20 mouse cellular contexts compared by ENCODE assay signal in genomic region chr13:74145983-74146622, GRCm38 (mm10). TPM values are rescaled to one million over a fixed set of nuclear protein-coding genes. Genes with fewer than 3 reads are reported as not detected.
A peak's percentile ranks its signal among the peaks of the same experiment; 100 is the strongest.
DNase-seq lines count a peak whose midpoint lies in the region; ATAC-seq and TF ChIP-seq lines count a peak whose summit lies in the region.
"Had no signal": no experiment of that assay in that cellular context is flagged by ENCODE, and none has a peak within 500 bp of the region (broad histone marks: within the 10 kb centered on the region; RNA-seq: fewer than 3 reads in every experiment).

No protein-coding gene starts in this region.

- no peak overlapping the region for H3K4me3 ChIP-seq in intestine, postnatal 0 days (ENCODE audit: low read depth, low read length)
- H3K4me3 ChIP-seq in intestine, embryonic 16.5 days (ENCODE audit: low read length): no peak overlapping the region
- no peak overlapping the region for H3K4me3 ChIP-seq in neural tube, embryonic 14.5 days (ENCODE audit: low read depth, low read length)
- H3K4me3 ChIP-seq: embryonic facial prominence, embryonic 13.5 days; heart, embryonic 10.5 days; layer of hippocampus, adult 2 months; limb, embryonic 12.5 days; liver, embryonic 13.5 days; lung, embryonic 15.5 days; midbrain, embryonic 13.5 days had no signal

- 0 out of 2 replicates have a peak overlapping the region, but pooled peaks have one; percentile 23 for H3K27ac ChIP-seq in intestine, postnatal 0 days (ENCODE audit: low read depth, low read length)
- H3K27ac ChIP-seq in intestine, embryonic 16.5 days (ENCODE audit: low read length): no peak overlapping the region
- no peak overlapping the region for H3K27ac ChIP-seq in neural tube, embryonic 14.5 days (ENCODE audit: low read depth, low read length)
- H3K27ac ChIP-seq: embryonic facial prominence, embryonic 13.5 days; heart, embryonic 10.5 days; layer of hippocampus, adult 2 months; limb, embryonic 12.5 days; liver, embryonic 13.5 days; lung, embryonic 15.5 days; midbrain, embryonic 13.5 days; stomach, postnatal 0 days had no signal

- no peak for TF ChIP-seq CTCF in intestine, postnatal 0 days (IDR thresholded peaks at IDR 0.05; ENCODE audit: low read depth)

- H3K36me3 ChIP-seq in intestine, postnatal 0 days (ENCODE audit: control insufficient read depth, insufficient read depth): no peaks in the 10 kb centered on the region
- H3K36me3 ChIP-seq in intestine, embryonic 16.5 days (ENCODE audit: control insufficient read depth, insufficient read depth, low read length): no peaks in the 10 kb centered on the region
- no peaks in the 10 kb centered on the region for H3K36me3 ChIP-seq in neural tube, embryonic 14.5 days (ENCODE audit: control insufficient read depth, insufficient read depth, low read length)
- H3K36me3 ChIP-seq: embryonic facial prominence, embryonic 13.5 days; heart, embryonic 10.5 days; limb, embryonic 12.5 days; liver, embryonic 13.5 days; lung, embryonic 15.5 days; midbrain, embryonic 13.5 days had no signal

- no peaks in the 10 kb centered on the region for H3K27me3 ChIP-seq in intestine, postnatal 0 days (replicated peaks; ENCODE audit: control insufficient read depth, insufficient read depth, low read length)
- no peaks in the 10 kb centered on the region for H3K27me3 ChIP-seq in intestine, embryonic 16.5 days (replicated peaks; ENCODE audit: control insufficient read depth, insufficient read depth, low read length)
- no peaks in the 10 kb centered on the region for H3K27me3 ChIP-seq in neural tube, embryonic 14.5 days (ENCODE audit: control insufficient read depth, insufficient read depth, low read length)
- H3K27me3 ChIP-seq: embryonic facial prominence, embryonic 13.5 days; limb, embryonic 12.5 days; liver, embryonic 13.5 days; lung, embryonic 15.5 days; midbrain, embryonic 13.5 days had no signal

- WGBS in intestine, postnatal 0 days: 85% methylated on average over 3 of the region's 3 CpGs
- whole genome bisulfite sequencing in intestine, embryonic 16.5 days: 87% methylated on average over 3 of the region's 3 CpGs
- 55% methylated on average over 3 of the region's 3 CpGs for WGBS in neural tube, embryonic 14.5 days

- no peaks in the 10 kb centered on the region for H3K9me3 ChIP-seq in intestine, postnatal 0 days (ENCODE audit: control insufficient read depth)
- no peaks in the 10 kb centered on the region for H3K9me3 ChIP-seq in intestine, embryonic 16.5 days (ENCODE audit: control insufficient read depth, low read length)
- H3K9me3 ChIP-seq in neural tube, embryonic 14.5 days (ENCODE audit: control insufficient read depth, low read length): no peaks in the 10 kb centered on the region
- H3K9me3 ChIP-seq: embryonic facial prominence, embryonic 13.5 days; heart, embryonic 10.5 days; limb, embryonic 12.5 days; liver, embryonic 13.5 days; lung, embryonic 15.5 days; midbrain, embryonic 13.5 days had no signal

- peak; percentile 35 for DNase-seq in cerebellum, adult 11 months
- DNase-seq in cerebellum, adult 9-10 months: peak; percentile 67
- DNase-seq in urinary bladder, postnatal 36 days (ENCODE audit: low spot score in 2 of 2): no peak
- no peak for DNase-seq in gastrocnemius, postnatal 10 days
- DNase-seq: heart, postnatal 10 days; kidney, postnatal 10 days; liver, embryonic 13.5 days; right cerebral cortex, postnatal 25 days had no signal

- no peak overlapping the region for H3K4me2 ChIP-seq in intestine, postnatal 0 days (replicated peaks; ENCODE audit: low read depth)
- H3K4me2 ChIP-seq in intestine, embryonic 16.5 days (ENCODE audit: low read depth, low read length): no peak overlapping the region
- H3K4me2 ChIP-seq in neural tube, embryonic 14.5 days (ENCODE audit: low read depth, low read length): no peak overlapping the region
- H3K4me2 ChIP-seq: embryonic facial prominence, embryonic 13.5 days; limb, embryonic 12.5 days; liver, embryonic 13.5 days; lung, embryonic 15.5 days; midbrain, embryonic 13.5 days had no signal

- H3K4me1 ChIP-seq in intestine, postnatal 0 days (replicated peaks; ENCODE audit: control insufficient read depth, insufficient read depth, low read length): no peaks in the 10 kb centered on the region
- no peaks in the 10 kb centered on the region for H3K4me1 ChIP-seq in intestine, embryonic 16.5 days (ENCODE audit: control insufficient read depth, insufficient read depth, low read length)
- H3K4me1 ChIP-seq in neural tube, embryonic 14.5 days (ENCODE audit: control insufficient read depth, insufficient read depth, low read length): no peaks in the 10 kb centered on the region
- H3K4me1 ChIP-seq: embryonic facial prominence, embryonic 13.5 days; limb, embryonic 12.5 days; lung, embryonic 15.5 days; midbrain, embryonic 13.5 days had no signal

- no peak overlapping the region for H3K9ac ChIP-seq in intestine, postnatal 0 days (ENCODE audit: low read depth, low read length)
- H3K9ac ChIP-seq in intestine, embryonic 16.5 days (ENCODE audit: low read depth, low read length): no peak overlapping the region
- H3K9ac ChIP-seq in neural tube, embryonic 14.5 days (replicated peaks; ENCODE audit: low read depth, low read length): no peak overlapping the region
- H3K9ac ChIP-seq: embryonic facial prominence, embryonic 13.5 days; limb, embryonic 12.5 days; liver, embryonic 13.5 days; lung, embryonic 15.5 days; midbrain, embryonic 13.5 days had no signal

- ATAC-seq in intestine, postnatal 0 days: no peak
- ATAC-seq in intestine, embryonic 16.5 days: no peak
- ATAC-seq in neural tube, embryonic 14.5 days (ENCODE audit: low read depth): peak; percentile 91
- ATAC-seq: midbrain, embryonic 13.5 days had no signal

RNA-seq across cellular contexts. Expression of gene Slc9a3, which starts 24.8 kb away (rescaled TPM):
- polyA plus RNA-seq in intestine, postnatal 0 days (2015; fragmentation: Nextera tagmentation; extraction: Ambion mirVana): 21.9 and 25.3 TPM in 2 replicates
- polyA plus RNA-seq in intestine, embryonic 16.5 days (2015; fragmentation: Nextera tagmentation; extraction: Ambion mirVana): 8.5 and 10.3 TPM in 2 replicates
- 0.13 and 0.28 TPM in 2 replicates for polyA plus RNA-seq in neural tube, embryonic 14.5 days (2014; fragmentation: Nextera tagmentation; extraction: Ambion mirVana)
- total RNA-seq in gastrocnemius, postnatal 10 days (2021): 1 to 10 TPM in 1 of 2 experiments, under 1 TPM in 1; 0.77 to 1.6 TPM
- total RNA-seq: megakaryocyte progenitor cell, adult 5-6 weeks had no signal
- polyA plus RNA-seq: embryonic facial prominence, embryonic 13.5 days; limb, embryonic 12.5 days; liver, embryonic 13.5 days; lung, embryonic 15.5 days; neural tube, embryonic 11.5 days had no signal

Comparison
In these comparisons a context has a peak if more than half of its experiments do, and no peak if none do; other contexts are left out.
1. DNase-seq: peak in cerebellum, adult 11 months (single experiment) and cerebellum, adult 9-10 months (single experiment); none in urinary bladder, postnatal 36 days (0 of 2) and gastrocnemius, postnatal 10 days (single experiment).